ENCODE assay signal across 8 mouse cellular contexts in the genomic region with DNA sequence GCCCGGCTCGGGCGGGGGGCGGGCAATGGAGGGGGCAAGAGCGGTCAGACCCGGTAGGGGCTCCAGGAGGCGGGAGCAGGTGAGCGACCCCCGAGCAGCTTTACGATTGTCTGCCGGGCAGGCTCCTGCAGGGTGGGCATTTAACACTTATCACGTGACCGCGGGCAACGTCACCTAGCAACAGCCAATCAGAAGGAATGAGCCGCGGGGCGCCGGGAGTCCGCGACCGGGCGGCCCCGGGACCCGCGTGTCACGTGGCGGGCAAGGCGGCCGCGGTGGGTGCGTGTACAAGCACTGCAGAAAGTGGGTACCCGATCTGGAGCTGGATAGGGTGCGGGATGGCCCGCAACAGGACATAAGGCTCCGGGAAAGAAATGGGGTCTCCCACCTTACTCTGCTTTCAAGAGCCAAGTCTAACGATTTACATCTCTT. TPM values are rescaled to one million over a fixed set of nuclear protein-coding genes. Genes with fewer than 3 reads are reported as not detected.
DNase-seq lines count a peak whose midpoint lies in the region; ATAC-seq and TF ChIP-seq lines count a peak whose summit lies in the region.

A gene (minus strand): TSS at position 115 of the 432 bp plus-strand sequence.

- WGBS in kidney, postnatal 0 days = under 1% methylated on average over 37 of the region's 37 CpGs
- 1% methylated on average over 37 of the region's 37 CpGs for WGBS in heart, embryonic 14.5 days
- under 1% methylated on average over 37 of the region's 37 CpGs for whole genome bisulfite sequencing in liver, embryonic 12.5 days (ENCODE audit: insufficient replicate concordance)
- WGBS in stomach, embryonic 15.5 days = under 1% methylated on average over 37 of the region's 37 CpGs

- H3K9ac ChIP-seq in kidney, postnatal 0 days (ENCODE audit: low read depth, low read length) = no peak within 1 kb of the TSS
- H3K9ac ChIP-seq in heart, embryonic 14.5 days (ENCODE audit: low read length) = 0 out of 2 replicates have a peak within 1 kb of the TSS, but pooled peaks have one; percentile 12
- peak within 1 kb of the TSS; percentile 27; the same call in 1 of the 2 replicates for H3K9ac ChIP-seq in liver, embryonic 12.5 days
- H3K9ac ChIP-seq in stomach, embryonic 15.5 days = no peak within 1 kb of the TSS

- no peaks in the 10 kb centered on the region for H3K36me3 ChIP-seq in kidney, postnatal 0 days (ENCODE audit: insufficient read depth, low read length)
- H3K36me3 ChIP-seq in heart, embryonic 14.5 days (ENCODE audit: control insufficient read depth, insufficient read depth, low read length) = no peaks in the 10 kb centered on the region
- no peaks in the 10 kb centered on the region for H3K36me3 ChIP-seq in liver, embryonic 12.5 days
- no peaks in the 10 kb centered on the region for H3K36me3 ChIP-seq in stomach, embryonic 15.5 days

- H3K4me1 ChIP-seq in kidney, postnatal 0 days (replicated peaks; ENCODE audit: insufficient read depth, low read length) = peaks cover 12% of the 10 kb centered on the region; the same call in 1 of the 2 replicates
- H3K4me1 ChIP-seq in bone marrow macrophage, adult 2 months (ENCODE audit: control insufficient read depth, insufficient read depth, low read length) = 0 out of 2 replicates have a peak, but pooled peaks cover 4% of the 10 kb centered on the region
- peaks cover 9 to 21% of the 10 kb centered on the region in 2 experiments for H3K4me1 ChIP-seq in heart, embryonic 14.5 days (ENCODE audit: control insufficient read depth in 2 of 2, insufficient read depth in 2 of 2, low read length in 2 of 2)
- peaks cover 37% of the 10 kb centered on the region for H3K4me1 ChIP-seq in liver, embryonic 12.5 days
- peaks cover 26% of the 10 kb centered on the region for H3K4me1 ChIP-seq in stomach, embryonic 15.5 days

- H3K9me3 ChIP-seq in kidney, postnatal 0 days (replicated peaks; ENCODE audit: low read length) = no peaks in the 10 kb centered on the region
- no peaks in the 10 kb centered on the region for H3K9me3 ChIP-seq in heart, embryonic 14.5 days (ENCODE audit: control insufficient read depth, low read length)
- no peaks in the 10 kb centered on the region for H3K9me3 ChIP-seq in liver, embryonic 12.5 days (replicated peaks)
- no peaks in the 10 kb centered on the region for H3K9me3 ChIP-seq in stomach, embryonic 15.5 days

- H3K27ac ChIP-seq in kidney, postnatal 0 days = no peak within 1 kb of the TSS
- no peak within 1 kb of the TSS for H3K27ac ChIP-seq in bone marrow macrophage, adult 2 months (ENCODE audit: insufficient read depth, low read depth, low read length)
- H3K27ac ChIP-seq in heart, embryonic 14.5 days (replicated peaks in 1 of 2; ENCODE audit: control insufficient read depth in 1 of 2, insufficient read depth in 1 of 2, low read depth in 2 of 2, low read length in 2 of 2) = no peak within 1 kb of the TSS
- H3K27ac ChIP-seq in liver, embryonic 12.5 days = no peak within 1 kb of the TSS
- H3K27ac ChIP-seq in stomach, embryonic 15.5 days = peak within 1 kb of the TSS; percentile 19; the same call in 1 of the 2 replicates

- ATAC-seq in kidney, postnatal 0 days (replicated peaks; ENCODE audit: low FRiP score, low read depth) = no peak
- no peak for ATAC-seq in heart, embryonic 14.5 days (ENCODE audit: insufficient number of reproducible peaks, insufficient read depth, low FRiP score, low read depth)
- ATAC-seq in liver, embryonic 12.5 days = no peak
- ATAC-seq in stomach, embryonic 15.5 days (ENCODE audit: insufficient read depth, low FRiP score, low read depth) = peak; percentile 15; the same call in 1 of the 2 replicates

- DNase-seq in kidney, postnatal 0 days (ENCODE audit: low spot score) = no peak
- DNase-seq in kidney, adult 18-20 months = no peak
- DNase-seq in adrenal gland, postnatal 25 days = no peak
- DNase-seq in ovary, adult 18-20 months (ENCODE audit: low spot score) = no peak

- no peak for TF ChIP-seq POLR2A in bone marrow macrophage, adult 2 months (IDR thresholded peaks at IDR 0.05; ENCODE audit: borderline replicate concordance, low read depth, low read length)

- peak within 1 kb of the TSS; percentile 38 for H3K4me3 ChIP-seq in kidney, postnatal 0 days (replicated peaks; ENCODE audit: low read depth, low read length)
- H3K4me3 ChIP-seq in bone marrow macrophage, adult 2 months (ENCODE audit: insufficient read depth, low read length) = peak within 1 kb of the TSS; percentile 56
- peak within 1 kb of the TSS; percentile 43 to 46 for H3K4me3 ChIP-seq in heart, embryonic 14.5 days (ENCODE audit: control insufficient read depth in 1 of 2, insufficient read depth in 1 of 2, low read depth in 1 of 2, low read length in 2 of 2)
- H3K4me3 ChIP-seq in liver, embryonic 12.5 days = peak within 1 kb of the TSS; percentile 59
- H3K4me3 ChIP-seq in stomach, embryonic 15.5 days (replicated peaks) = peak within 1 kb of the TSS; percentile 42

- peak within 1 kb of the TSS; percentile 70 for H3K4me2 ChIP-seq in kidney, postnatal 0 days (ENCODE audit: low read length)
- H3K4me2 ChIP-seq in heart, embryonic 14.5 days (ENCODE audit: low read length) = peak within 1 kb of the TSS; percentile 81
- H3K4me2 ChIP-seq in liver, embryonic 12.5 days = peak within 1 kb of the TSS; percentile 90
- peak within 1 kb of the TSS; percentile 80 for H3K4me2 ChIP-seq in stomach, embryonic 15.5 days

- peaks cover 83% of the 10 kb centered on the region for H3K27me3 ChIP-seq in kidney, postnatal 0 days (ENCODE audit: insufficient read depth, low read length)
- peaks cover 93% of the 10 kb centered on the region for H3K27me3 ChIP-seq in heart, embryonic 14.5 days (ENCODE audit: control insufficient read depth, insufficient read depth, low read length)
- H3K27me3 ChIP-seq in liver, embryonic 12.5 days (replicated peaks) = peaks cover 97% of the 10 kb centered on the region
- H3K27me3 ChIP-seq in stomach, embryonic 15.5 days (replicated peaks) = peaks cover 85% of the 10 kb centered on the region

- TF ChIP-seq CTCF in kidney, postnatal 0 days (IDR thresholded peaks at IDR 0.05; ENCODE audit: low read depth) = no peak
- no peak for TF ChIP-seq CTCF in bone marrow macrophage, adult 2 months (IDR thresholded peaks at IDR 0.05; ENCODE audit: low read depth, low read length)

RNA-seq across cellular contexts. Expression of the gene that starts here (rescaled TPM):
- polyA plus RNA-seq in kidney, postnatal 0 days (2015; fragmentation: Nextera tagmentation; extraction: Ambion mirVana) = not detected in 2 replicates
- polyA plus RNA-seq in bone marrow macrophage, adult 2 months (2012; ENCODE audit: insufficient read depth, insufficient read length, missing spikeins) = not detected in 2 replicates
- 0.08 and 0.39 TPM in 2 replicates for polyA plus RNA-seq in heart, embryonic 14.5 days (2014; fragmentation: Nextera tagmentation; extraction: Ambion mirVana)
- 0.08 and 0.12 TPM in 2 replicates for polyA plus RNA-seq in liver, embryonic 12.5 days (2016; fragmentation: Nextera tagmentation; extraction: Ambion mirVana)
- 3.9 and 4.2 TPM in 2 replicates for polyA plus RNA-seq in stomach, embryonic 15.5 days (2015; fragmentation: Nextera tagmentation; extraction: Ambion mirVana)
- total RNA-seq in adrenal gland, postnatal 25 days (2021) = 0.33 and 0.48 TPM in 2 replicates

Comparison
In these comparisons a context has a peak if more than half of its experiments do, and no peak if none do; other contexts are left out.
1. H3K9ac ChIP-seq: peak in heart, embryonic 14.5 days (single experiment) and liver, embryonic 12.5 days (single experiment); none in kidney, postnatal 0 days (single experiment) and stomach, embryonic 15.5 days (single experiment).
2. Peak in every context shown above with its lines, with median percentiles within 50 percentile points of each other: H3K4me2 ChIP-seq and H3K4me3 ChIP-seq.